Mouse (Mus musculus): ENCODE results near the gene Cd302.

DNA sequence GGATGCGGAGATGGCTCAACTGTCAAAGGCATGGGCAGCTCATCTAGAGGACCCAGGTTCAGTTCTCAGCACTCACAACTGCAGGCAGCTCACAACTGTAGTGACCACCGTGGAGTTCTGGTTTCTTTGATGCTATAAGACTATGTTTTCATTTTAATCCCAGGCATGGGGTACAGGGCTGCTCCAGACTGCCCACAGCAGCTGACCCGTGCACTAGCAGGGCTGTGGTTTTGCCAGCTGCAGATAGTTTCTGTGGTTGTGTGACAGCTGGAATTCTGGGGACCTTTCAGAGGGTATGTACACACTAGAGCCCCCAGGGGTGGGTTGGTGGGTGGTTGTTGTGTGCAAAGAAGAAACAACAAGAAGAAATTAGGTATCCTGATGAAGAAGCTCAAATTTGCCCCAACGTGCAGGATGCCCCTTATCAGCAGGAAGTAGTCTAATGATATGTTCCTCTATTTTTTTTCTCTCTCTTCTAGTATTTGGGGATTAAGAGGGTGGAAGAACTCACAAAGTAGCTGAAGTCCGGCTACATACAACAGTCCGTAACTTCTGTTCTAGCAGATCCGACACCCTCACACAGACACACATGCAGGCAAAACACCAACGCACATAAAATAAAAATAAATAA, 81.3 kb downstream of the Cd302 start:
- TF ChIP-seq GABPA (IDR thresholded peaks at IDR 0.05; ENCODE audit: insufficient replicate concordance, low read depth, low read length) (no peak), POLR2A (IDR thresholded peaks at IDR 0.05; ENCODE audit: low read depth, low read length) (no peak), CTCF (conservative IDR thresholded peaks at IDR 0.05 in 1 of 2, IDR thresholded peaks at IDR 0.05 in 1 of 2; ENCODE audit: low read depth in 2 of 2, low read length in 2 of 2) (no peak), ZNF384 (IDR thresholded peaks at IDR 0.05; ENCODE audit: low read depth, low read length) (no peak), ELF1 (IDR thresholded peaks at IDR 0.05; ENCODE audit: low read depth, low read length) (no peak), EP300 (IDR thresholded peaks at IDR 0.05; ENCODE audit: low read length) (no peak), RAD21 (IDR thresholded peaks at IDR 0.05; ENCODE audit: low read depth, low read length) (no peak), MEF2A (IDR thresholded peaks at IDR 0.05; ENCODE audit: borderline replicate concordance, low read depth, low read length) (no peak), KAT2A (IDR thresholded peaks at IDR 0.05; ENCODE audit: insufficient replicate concordance, low read length) (no peak), USF1 (IDR thresholded peaks at IDR 0.05; ENCODE audit: low read depth, low read length) (no peak), SMC3 (IDR thresholded peaks at IDR 0.05; ENCODE audit: low read depth, low read length) (no peak), HCFC1 (IDR thresholded peaks at IDR 0.05; ENCODE audit: low read depth, low read length) (no peak), POLR2AphosphoS2 (IDR thresholded peaks at IDR 0.05; ENCODE audit: low read depth, low read length) (no peak)

Data from CH12.LX (cell line).